Mouse (Mus musculus): ENCODE results near the gene Gpr152.
"Not testable (repeated sequence)": the region's sequence is repeated elsewhere in the genome, so short reads cannot be mapped to it uniquely, and the experiment has no call there.

Gene Gpr152

DNA sequence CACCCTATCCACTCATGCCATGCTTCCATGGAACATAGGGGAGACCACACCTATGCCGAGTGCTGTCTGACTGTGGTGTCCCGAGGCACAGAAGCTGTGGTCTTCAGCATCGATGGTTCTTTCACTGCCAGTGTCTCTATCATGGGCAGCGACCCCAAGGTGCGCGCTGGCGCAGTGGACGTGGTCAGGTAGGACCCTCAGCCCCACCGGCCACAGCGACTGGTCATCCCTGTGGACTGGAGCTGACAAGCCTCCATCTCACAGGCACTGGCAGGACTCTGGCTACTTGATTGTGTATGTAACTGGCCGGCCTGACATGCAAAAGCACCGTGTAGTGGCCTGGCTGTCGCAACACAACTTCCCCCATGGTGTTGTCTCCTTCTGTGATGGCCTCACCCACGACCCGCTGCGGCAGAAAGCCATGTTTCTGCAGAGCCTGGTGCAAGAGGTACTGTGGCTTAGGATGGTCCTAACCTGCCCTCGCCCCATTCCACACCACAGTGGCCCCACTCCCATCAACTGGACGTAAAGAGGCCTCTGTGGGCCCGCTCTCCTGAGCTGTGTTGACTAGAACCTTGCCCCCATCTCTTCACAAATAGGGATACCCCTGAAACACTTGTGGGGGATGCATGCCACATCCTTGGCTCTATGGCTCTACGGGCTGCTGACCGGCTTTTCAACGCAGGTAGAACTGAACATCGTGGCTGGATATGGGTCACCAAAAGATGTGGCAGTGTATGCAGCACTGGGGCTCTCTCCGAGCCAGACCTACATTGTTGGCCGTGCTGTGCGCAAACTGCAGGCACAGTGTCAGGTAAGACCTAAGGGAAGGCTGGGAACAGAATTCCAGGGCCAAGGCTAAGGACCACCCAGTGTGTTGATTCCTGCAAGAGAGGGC lies 27.3 kb upstream of the Gpr152 start:
- DNase-seq = no peak

DNA sequence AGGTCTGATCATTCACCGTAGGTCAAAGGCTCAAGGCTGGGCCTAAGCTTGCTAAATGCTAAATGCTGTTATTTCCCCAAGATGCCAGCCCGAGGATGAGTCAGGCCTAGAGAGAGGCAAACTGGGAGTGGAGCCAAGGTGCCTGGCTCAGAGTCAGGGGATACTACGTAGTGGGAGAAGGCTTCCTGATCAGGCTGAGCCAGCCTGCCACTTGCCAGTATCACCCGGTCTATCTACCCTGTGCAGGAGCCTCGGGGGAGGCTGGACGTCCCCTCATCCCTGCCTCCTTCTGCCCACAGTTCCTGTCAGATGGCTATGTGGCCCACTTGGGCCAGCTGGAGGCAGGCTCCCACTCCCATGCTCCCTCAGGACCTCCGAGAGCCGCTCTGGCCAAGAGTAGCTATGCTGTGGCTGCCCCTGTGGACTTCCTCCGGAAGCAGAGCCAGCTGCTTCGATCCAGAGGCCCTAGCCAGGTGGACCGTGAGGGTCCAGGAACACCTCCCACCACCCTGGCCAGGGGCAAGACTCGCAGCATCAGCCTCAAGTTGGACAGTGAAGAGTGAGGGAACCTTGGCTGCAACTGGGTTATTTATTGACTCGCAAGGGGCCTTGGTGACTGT lies 26.3 kb upstream of the Gpr152 start:
- DNase-seq = peak; percentile 64 to 75

DNA sequence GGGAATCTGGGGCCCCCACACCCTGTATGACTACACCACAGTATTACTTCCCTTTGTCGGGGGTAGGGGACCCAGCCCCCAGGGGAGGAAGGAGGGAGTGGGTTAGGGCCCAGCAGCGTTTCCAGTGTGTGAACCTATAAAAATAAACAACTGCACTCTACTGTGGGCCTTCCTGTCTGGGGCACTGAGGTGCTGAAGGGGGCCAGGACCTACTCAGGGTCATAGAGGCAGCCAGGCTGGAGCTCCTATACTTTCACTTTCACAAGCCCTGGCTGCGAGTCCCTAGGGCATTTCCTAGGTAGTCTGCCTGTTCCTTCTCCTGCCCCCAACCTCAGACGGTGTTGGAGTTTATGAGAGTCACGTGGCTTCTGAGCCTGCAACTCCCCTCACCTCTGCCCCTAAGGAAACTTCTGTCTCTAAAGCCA lies 25.8 kb upstream of the Gpr152 start:
- DNase-seq = peak; percentile 51 to 66

DNA sequence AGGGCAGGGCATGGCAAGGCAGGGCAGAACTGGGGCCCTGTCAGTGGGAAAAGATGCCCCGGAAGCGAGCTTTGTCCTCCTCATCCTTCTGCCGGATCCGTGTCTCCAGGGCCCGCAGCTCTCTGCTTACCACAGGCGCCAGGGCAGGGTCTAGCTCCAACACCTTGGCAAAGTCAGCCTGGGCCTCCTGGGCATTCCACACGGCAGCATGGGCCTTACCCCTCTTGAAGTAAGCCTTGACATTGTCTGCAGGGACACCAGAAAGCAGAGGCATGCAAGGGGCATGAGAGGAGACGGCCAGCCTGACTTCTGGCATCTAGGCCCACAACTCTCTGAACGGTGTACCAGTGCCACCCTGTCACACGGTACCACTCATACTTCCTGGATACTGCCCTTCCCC lies 25.0 kb upstream of the Gpr152 start:
- no peak for DNase-seq

DNA sequence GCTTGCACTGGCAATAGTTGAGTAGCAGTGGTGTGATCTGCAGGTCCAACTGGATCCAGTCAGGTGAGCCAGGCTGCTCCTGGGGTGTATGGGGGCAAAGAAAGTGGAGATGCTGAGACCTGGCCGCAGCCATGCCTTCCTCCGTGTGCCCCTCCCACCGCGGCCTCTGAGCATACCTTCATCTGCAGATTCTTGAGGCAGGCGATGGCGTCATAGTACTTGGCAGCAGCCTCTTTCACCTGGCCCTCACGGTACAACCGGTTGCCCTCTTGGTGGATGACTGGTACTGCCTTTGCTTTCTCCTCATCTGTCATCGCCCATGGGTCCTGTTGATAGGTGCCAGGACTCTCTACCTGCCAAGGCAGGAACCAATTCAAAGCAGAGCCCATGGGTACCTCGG lies 24.4 kb upstream of the Gpr152 start:
- DNase-seq = no peak

DNA sequence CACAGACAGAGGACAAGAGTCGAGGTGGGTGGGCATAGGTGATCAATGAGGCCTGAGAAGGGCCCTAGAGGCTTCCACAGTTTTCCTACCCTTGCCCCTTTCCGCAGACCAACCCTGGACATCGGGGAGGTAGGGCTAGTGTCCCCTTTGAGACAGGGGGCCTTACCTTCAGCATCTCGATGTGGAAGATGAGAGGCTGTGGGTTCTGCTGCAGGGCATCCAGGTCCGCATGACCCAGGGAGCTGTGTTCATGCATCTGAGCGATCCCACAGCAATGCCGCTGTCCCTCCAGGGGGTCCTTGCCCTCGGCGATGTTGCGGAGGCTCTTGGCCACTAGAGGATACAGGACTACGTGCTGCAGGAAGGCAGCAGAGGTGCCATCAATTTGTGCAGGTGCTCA lies 23.8 kb upstream of the Gpr152 start:
- DNase-seq = no peak

DNA sequence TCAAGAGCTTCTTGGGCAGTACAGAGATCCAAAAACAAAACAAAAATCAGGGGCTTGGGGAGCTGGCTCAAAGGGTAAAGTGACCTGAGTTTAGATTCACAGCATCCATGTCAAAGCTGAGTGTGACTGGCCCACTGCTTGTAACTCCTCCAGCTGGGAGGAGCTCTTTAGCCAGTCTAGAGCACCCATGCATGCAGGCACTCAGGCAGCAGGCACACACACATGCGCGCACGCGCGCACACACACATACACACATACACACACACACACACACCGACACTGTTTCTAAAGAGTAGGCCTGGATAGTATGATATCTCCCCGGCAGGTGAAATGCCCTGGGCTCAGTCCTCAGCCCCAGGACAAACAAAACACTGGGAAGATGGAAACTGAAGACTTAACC lies 22.6 kb upstream of the Gpr152 start:
- peak; percentile 35 to 59 for DNase-seq

DNA sequence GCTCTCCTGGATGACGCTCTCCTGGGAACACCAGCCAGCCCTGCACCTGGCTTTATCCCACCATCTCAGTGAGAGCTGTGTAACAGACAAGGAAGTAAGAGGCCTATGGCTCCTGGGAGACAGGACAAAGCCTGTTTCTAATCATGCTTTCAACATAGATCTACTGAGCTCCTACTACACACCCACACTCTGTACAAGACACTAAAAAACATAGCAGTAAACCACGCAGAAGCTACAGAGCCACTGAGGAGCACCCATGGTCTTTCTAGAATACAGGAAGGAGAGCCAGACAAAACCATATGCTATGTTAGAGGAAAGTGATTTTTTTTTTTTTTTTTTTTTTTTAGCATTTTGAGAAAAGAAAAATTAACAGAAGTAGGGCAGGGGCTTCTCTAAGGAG lies 21.2 kb upstream of the Gpr152 start:
- no peak for DNase-seq

DNA sequence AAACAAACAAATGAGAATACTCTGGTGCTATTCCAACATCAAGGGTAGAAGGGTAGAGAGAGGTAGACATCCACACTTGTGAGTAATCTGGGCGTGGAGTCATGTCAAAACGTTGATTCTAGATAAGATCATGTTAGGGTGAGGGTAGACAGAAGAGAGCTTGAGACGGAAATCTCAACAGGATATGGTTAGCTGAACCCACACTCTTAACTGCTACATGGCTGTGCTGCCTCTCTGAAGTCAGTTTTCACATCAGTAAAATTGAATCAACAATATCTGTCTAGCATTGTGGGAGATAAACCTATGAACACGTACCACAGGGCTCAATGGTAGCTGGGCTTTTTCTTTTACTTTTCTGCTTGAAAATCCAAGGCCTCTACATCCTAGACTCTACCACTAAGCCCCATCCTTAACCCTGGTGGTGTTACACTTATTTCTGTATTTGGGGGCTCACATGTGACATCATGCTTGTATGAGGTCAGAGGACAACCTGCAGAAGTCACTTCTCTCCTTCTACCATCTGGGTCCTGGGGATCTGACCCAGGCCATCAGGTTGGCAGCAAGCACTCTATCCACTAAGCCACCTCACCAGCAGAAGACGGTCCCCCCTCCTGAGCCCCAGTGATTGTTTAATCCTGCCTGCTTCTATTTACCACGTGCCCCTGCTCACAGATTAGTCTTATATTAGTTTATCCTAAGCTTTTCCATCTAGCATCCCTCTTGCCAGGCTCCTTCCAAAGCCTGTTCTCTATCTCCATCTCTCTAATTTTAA lies 19.7 kb upstream of the Gpr152 start:
- DNase-seq = no peak

DNA sequence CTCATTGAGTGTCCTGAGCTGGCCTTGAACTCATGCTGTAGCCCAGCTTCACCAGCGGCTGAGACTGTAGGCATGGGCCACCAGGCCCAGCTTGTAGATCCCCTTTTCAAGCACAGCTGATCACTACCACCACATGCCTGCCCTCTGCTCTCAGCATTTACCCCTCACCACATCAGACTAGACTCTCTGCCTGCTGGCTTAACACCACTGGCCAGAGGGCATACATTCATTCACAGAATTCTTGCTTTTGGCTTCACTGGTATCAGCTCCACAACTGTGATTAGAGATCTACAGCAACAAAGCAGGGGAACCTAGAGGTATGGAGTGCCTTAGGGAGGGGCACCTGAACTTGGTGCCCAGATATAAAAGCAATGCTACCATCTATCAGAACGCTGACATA lies 19.1 kb upstream of the Gpr152 start:
- no peak for DNase-seq

DNA sequence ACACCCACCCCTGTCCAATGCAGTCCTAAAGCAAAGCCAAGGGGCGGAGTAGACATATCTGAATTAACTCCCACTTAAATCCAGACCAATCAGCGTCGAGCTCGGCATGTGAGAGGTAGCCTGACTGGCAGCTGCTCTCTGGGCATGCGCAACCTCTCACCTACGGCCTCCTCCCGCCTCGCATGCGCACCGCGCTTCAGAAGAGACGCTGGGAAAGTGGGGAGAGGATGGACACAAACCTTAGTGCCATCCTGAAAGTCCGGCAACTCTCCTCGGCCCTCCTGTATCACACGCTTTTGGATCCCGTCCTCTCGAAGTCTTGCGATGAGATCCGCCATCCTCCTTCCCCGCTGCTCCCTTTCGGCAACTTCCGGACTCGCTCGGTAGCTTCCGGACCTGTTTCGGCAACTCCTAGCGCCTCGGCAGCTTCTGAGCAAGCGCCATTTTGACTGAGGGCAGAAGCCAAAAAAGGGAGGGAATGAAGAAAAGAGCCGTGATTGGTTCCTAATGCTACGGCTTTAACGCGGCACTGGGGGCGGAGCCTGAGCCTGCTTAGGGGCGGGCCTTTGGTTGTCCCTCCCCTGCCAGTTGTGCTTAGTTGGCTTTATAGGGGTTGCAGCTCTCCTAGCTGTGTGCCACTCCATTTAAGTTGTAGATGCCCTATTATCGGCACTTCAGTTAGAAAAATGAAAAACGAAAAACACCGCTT lies 18.3 kb upstream of the Gpr152 start:
- DNase-seq = peak; percentile 99

DNA sequence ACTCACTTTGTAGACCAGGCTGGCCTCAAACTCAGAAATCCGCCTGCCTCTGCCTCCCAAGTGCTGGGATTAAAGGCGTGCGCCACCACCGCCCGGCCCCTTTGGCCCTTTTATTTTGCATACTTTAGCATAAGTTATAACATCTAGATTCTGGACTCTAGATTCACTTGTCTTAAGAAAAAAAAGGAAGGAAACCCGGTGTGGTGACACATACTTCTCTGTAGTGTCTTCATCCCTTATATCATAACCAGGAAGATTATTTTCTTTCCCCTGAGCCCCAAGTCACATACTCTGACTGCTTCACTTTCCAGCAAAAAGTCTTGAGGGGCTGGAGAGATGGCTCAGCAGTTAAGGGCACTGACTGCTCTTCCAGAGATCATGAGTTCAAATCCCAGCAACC lies 17.7 kb upstream of the Gpr152 start:
- DNase-seq = not testable (repeated sequence)

DNA sequence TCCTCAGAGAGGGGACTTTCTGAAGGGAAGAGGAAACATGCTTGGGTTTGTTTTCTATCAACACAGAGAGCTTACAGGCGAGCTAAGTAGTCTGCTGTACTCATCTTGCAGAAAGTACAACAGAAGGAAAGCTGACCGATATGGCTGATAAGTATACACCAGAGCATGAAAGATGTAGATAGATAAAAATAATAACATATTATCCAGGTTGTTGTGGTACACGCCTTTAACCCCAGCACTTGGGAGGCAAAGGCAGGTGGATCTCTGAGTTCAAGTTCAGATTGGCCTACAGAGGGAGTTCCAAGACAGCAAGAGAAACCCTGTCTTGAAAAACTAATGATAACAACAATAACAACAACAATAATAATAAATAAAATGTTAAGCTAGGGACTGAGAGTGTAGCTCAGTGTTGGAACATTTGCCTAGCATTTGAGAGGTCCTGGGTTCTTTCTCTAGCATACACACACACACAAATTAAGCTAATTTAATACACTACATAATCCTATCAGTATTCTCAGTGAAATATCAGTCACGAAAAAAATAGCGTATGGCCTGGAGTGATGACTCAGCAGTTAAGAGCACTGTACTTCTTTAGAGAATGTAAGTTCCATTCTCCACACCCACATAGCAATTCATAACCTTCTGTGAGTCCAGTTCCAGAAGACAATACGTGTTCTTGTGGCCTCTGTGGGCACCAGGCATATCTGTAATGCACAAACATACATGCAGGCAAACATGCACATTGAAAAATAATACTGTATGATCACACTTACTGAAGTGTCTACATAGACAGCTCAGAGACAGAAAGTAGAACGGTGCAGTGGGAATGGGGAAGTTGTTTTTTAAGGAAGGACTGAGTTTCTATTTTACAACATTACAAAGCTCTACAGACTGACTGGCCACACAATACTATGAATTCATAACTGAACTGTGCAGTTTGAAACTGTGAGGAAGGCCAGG lies 16.9 kb upstream of the Gpr152 start:
- DNase-seq = no peak

DNA sequence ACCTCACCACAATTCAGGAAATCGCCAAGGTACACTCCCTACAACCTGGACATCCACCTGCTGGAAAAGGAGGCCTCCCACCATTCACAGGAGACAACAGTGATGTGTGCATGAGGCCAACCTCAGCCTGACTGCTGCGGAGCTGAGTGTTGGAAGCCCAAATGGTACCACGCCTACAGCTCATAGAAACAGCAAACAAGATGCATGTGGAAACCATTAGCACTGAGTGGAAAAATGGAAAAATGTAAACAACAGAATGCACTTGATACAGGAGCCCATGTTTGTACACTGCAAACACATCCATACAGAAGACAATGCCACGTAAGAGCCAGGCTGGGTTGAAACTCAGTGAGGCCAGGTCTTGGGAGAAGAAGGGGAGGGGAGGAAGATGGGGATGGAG lies 15.2 kb upstream of the Gpr152 start:
- DNase-seq = no peak

DNA sequence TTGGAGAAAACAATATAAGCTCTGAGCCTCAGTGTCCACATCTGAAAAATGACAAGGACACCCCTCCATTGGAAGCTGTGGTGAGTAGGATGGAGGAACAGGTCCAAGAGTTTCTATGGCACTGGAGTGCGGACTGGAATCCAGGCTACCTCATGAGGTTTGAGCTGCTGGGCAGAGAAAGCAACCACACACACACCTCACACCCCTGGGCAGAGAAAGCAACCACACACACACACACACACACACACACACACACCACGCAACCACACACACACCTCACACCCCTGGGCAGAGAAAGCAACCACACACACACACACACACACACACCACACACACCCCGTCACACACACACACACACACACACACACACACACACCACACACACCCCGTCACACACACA lies 14.3 kb upstream of the Gpr152 start:
- not testable (repeated sequence) for DNase-seq

DNA sequence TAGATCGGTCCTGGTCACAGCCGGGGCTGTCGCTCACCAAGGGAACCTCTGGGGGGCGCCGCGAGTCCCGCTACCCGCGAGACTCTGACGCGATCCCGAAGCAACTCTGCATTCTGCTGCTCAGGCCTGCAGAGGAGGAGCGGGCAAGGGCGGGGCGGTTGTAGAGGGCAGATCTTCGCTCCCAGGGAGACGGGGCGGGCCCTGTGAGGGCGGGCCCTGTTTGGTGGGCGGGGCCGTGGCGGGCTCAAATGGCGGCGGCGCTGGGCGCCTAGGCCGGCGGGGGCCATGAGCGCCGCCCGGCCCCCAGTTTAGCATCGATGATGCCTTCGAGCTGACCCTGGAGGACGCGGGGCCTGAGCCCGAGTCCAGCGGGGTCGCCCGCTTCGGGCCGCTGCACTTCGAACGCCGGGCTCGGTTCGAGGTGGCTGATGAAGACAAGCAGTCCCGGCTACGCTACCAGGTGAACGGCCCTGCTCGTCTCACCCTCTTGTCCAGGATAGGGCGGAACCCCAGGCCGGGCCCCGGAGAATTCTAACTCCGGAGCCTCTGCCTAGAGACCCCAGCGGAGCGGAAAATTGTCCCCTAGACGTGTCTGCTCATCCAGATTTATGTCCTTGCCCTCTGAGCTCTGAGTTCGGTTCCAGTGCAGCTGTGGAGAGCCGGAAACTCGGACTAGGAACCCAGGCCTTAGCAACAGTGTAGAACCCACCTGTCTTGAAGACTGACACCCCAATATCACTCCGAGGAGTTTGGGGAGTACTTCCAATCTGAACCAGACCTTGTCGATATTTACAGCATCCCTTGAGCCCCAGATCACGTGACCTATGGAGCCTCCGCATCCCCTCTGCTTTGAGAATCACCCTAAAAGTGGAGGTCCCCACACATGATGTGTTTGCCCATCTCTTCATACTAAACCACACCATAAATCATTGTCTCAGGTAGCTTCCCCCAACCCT lies 13.6 kb upstream of the Gpr152 start, which contains the start of gene Aip:
Gene Aip (minus strand): TSS at position 118 of the 956 bp plus-strand sequence.
- peak; percentile 99 to 100 for DNase-seq

DNA sequence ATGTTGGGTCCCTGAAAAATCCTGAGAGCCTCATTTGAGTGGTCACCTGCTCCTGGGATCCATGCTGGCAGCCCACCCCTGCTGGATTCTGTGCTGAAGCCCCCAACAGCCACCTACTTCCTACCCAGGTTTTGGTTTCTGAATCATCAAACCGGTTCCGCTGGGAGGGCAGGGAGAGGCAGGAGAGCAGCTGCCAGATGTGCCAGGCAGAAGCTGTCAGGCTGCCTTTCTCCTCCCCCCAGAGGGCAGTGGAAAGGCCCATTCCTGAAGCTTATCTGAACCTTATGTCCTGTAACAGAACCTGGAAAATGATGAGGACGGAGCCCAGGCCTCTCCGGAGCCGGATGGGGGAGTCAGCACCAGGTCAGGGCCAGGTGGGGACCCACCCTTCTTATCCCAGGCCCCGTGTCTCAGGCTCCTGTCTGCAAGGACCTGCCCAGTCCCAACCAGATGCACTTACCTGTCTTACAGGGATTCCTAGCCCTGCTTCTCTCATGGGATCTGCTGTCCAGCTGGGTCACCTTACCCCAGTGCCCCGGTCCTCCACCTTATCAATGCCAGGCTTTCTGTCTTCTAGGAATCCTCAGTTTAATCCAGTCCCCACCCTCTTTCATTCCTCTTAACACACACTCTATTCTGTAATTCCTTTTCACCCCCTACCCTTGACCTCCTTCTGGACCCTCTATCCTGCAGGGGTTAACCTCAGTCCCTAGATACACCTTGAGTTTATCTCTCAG lies 12.7 kb upstream of the Gpr152 start:
- DNase-seq = peak; percentile 40 to 48

DNA sequence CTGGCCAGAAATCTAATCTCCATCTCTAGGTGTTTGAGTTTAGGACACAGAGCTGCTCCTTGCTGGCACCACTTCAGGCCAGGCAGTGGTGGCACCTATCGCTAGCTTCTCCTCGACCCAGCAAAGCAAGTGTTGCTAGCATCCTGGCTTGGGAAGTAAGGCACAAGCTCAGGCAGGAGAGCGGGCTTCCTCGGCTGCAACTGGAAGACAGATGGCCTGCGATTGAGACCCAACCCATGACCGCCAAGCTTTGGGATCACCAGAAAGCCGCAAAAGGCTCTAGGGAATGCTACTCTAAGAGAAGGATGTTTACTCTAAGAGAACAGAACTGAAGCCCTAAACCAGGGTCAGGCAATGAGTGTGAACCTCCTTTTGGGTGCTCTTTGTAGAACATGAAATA lies 10.1 kb upstream of the Gpr152 start:
- DNase-seq = no peak

DNA sequence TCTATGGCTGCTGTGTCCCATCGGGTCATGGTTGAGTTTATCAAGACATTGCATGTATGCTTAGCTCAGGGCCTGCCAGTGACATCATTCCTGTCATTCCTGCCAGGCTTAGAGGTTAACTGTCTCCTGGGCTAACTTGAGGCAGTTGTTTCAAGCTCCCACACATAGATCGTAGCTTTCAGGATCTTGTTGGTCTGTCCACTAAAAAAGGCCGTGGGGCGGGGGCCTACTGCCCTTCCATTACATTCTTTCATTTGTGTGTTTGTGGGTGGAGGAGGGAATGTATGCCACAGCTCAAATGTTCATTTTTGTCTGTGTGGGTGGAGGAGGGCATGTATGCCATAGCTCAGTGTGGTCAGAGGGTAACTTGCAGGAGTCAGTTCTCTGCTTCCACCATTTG lies 9.5 kb upstream of the Gpr152 start:
- DNase-seq = no peak

DNA sequence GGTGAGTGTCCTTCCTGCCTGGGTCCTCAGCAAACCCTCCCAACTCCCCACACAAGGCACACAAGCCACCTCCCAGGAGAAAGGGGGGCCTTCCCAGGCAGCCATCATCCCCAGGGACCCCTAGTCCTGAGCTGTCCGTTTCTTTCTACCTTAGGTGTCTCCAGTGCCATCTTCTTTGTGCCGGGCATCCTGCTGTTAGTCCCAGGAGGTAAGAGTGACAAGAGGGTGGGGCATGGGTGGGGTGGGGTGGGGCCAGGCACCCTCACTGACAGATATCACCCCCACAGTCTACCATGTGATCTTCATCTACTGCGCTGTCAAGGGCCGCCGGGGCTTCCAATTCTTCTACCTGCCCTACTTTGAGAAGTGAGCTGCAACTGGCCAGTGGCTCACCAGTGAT lies 8.5 kb upstream of the Gpr152 start:
- DNase-seq = no peak
